Mouse (Mus musculus) myocyte (in vitro differentiated cells): Measurements from ENCODE around the gene Gmds.

Experiments used
- E2F4 ChIP-seq: IDR thresholded peaks from one replicate; pipeline ENCODE4 v1.6.1; 2011; ENCODE audit warnings: mild to moderate bottlenecking, control low read depth, moderate library complexity; ENCODE audit not compliant: insufficient read depth
- MAX ChIP-seq: IDR thresholded peaks from one replicate; pipeline ENCODE4 v1.6.1; 2011; ENCODE audit warnings: low read depth, mild to moderate bottlenecking, control low read depth
- MYOD1 ChIP-seq, 3 experiments: IDR thresholded peaks; one replicate each; pipeline ENCODE4 v1.6.1; 2011; ENCODE audit warnings: control low read depth in 2 of 3, low read depth in 2 of 3, mild to moderate bottlenecking in 2 of 3, moderate library complexity in 1 of 3; ENCODE audit not compliant: insufficient read length in 2 of 3, control insufficient read depth in 1 of 3
- MYOG ChIP-seq, 3 experiments: IDR thresholded peaks; one replicate each; pipeline ENCODE4 v1.6.1; 2011; ENCODE audit warnings: control low read depth in 2 of 3, low read depth in 2 of 3, mild to moderate bottlenecking in 2 of 3; ENCODE audit not compliant: insufficient read length in 2 of 3, control insufficient read depth in 1 of 3, insufficient read depth in 1 of 3
- POLR2A ChIP-seq: IDR thresholded peaks from one replicate; pipeline ENCODE4 v1.6.1; 2011; ENCODE audit warnings: low read depth, mild to moderate bottlenecking, control low read depth, moderate library complexity; ENCODE audit not compliant: insufficient read length
- POLR2AphosphoS2 ChIP-seq: IDR thresholded peaks from one replicate; pipeline ENCODE4 v1.6.1; 2011; ENCODE audit warnings: low read depth, control low read depth; ENCODE audit not compliant: insufficient read length
- REST ChIP-seq: IDR thresholded peaks from one replicate; pipeline ENCODE4 v1.6.1; 2011; ENCODE audit warnings: mild to moderate bottlenecking, control low read depth, moderate library complexity; ENCODE audit not compliant: insufficient read depth, insufficient read length
- SRF ChIP-seq: IDR thresholded peaks from one replicate; pipeline ENCODE4 v1.6.1; 2011; ENCODE audit warnings: low read depth; ENCODE audit not compliant: control insufficient read depth, insufficient read length
- TCF12 ChIP-seq: IDR thresholded peaks from one replicate; pipeline ENCODE4 v1.6.1; 2011; ENCODE audit warnings: mild to moderate bottlenecking, control low read depth; ENCODE audit not compliant: poor library complexity, insufficient read depth, severe bottlenecking
- USF1 ChIP-seq: IDR thresholded peaks from one replicate; pipeline ENCODE4 v1.6.1; 2011; ENCODE audit warnings: low read depth, mild to moderate bottlenecking, control low read depth, moderate library complexity

DNA sequence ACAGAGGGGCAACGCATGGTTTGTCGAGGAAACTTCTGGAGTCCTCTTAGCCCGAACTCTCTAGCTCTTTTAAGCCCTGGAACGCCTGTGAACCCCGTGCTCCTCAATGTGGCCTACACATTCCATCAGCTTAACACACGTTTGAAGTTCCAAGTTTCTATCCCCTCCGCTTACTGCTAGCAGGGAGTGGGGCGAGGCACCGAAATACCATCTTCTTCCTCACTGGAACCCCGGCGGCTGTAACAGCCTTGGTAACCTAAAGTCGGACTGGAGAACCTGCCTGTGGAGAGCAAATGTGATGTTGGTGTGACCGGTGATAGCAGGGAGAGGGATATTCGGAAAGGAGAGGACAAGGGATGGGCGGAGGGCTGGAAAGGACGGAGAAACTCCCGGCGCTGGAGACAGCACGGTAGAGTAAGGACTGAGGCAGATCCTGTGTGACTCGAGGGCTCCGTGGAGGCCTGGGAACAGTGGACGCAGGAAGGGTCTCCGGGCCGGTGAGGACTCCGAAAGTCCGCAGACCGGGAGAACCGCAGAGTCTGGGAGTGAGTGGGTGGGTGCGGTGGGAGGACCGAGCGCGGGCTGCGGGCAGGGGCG lies 532.6 kb downstream of the Gmds start:
- TF ChIP-seq POLR2A: no peak
- TF ChIP-seq MAX: no peak
- TF ChIP-seq POLR2AphosphoS2: no peak
- TF ChIP-seq MYOG (IDR thresholded peaks at IDR 0.05; ENCODE audit: control insufficient read depth in 1 of 3, insufficient read depth in 1 of 3, insufficient read length in 2 of 3, low read depth in 2 of 3): no peak
- TF ChIP-seq TCF12: no peak
- TF ChIP-seq REST: no peak
- no peak for TF ChIP-seq SRF
- no peak for TF ChIP-seq MYOD1 (IDR thresholded peaks at IDR 0.05; ENCODE audit: control insufficient read depth in 1 of 3, insufficient read length in 2 of 3, low read depth in 2 of 3)
- no peak for TF ChIP-seq E2F4
- no peak for TF ChIP-seq USF1
